Mouse (Mus musculus): ENCODE results near the gene Cyp2c54.
"Not testable (repeated sequence)": the region's sequence is repeated elsewhere in the genome, so short reads cannot be mapped to it uniquely, and the experiment has no call there.

Gene Cyp2c54

DNA sequence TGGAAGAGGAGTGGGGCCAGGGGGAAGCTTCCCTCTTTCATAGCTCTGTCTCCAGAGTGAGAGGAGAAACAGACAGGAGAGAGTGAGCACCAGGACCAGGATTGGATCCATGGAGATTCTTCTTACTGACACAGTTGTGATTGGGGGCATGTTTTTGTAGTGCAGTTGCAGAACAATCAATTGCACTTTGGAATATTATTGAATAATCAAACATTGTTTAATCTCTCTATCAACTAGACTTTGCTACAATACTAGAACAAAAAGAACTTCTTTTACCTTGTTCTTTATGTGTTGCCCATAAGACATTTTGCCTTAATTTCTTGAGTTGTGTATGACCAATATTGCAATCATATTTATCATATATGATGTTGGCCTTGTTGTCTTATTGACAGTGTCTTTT lies at the start of gene Cyp2c54:
Gene Cyp2c54 (minus strand): TSS at position 127 of the 400 bp plus-strand sequence.
- DNase-seq = no peak

DNA sequence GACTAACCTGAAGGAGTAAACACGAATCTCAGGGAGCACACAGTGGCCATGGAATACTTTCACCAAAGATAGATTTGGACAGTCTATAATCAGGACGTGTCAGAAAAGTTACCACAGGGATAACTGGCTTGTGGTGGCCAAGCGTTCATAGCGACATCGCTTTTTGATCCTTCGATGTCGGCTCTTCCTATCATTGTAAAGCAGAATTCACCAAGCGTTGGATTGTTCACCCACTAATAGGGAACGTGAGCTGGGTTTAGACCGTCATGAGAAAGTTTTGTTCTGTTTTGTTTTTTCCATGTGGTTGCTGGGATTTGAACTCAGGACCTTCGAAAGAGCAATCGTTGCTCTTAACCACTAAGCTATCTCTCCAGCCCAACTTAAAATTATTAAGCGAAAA lies 46.0 kb upstream of the Cyp2c54 start:
- DNase-seq = not testable (repeated sequence)

DNA sequence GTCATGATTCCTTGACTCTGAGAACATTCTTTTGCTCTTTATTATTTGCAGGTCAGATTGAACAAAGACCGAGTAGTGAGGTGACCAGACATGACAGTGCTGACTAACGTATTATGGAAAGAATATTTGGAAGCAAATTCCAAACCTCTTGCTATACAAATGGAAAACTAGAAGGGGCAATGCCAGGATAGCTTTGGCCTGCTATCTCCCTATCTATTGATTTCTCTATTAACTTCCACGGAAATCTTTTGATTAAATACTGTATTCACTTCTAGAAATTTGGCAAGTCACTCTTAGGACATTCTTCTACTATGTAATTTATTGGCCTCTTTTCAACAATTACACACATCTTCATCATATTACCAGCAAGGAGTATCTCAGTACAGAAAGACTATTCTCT lies 17.5 kb upstream of the Cyp2c54 start:
- no peak for DNase-seq

DNA sequence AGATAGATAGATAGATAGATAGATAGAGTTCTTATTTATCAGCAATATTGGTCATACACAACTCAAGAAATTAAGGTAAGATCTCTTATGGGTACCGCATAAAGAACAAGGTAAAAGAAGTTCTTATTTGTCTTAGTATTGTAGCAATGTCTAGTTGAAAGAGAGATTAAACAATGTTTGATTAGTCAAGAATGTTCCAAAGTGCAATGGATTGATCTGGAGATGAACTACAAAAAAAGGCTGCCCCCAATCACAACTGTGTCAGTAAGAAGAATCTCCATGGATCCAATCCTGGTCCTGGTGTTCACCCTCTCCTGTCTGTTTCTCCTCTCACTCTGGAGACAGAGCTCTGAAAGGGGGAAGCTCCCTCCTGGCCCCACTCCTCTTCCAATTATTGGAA lies 15.8 kb upstream of the Cyp2c54 start, which contains the start of gene Cyp2c50:
Gene Cyp2c50 (plus strand): TSS at position 268 of the 400 bp plus-strand sequence.
- DNase-seq = not testable (repeated sequence)

DNA sequence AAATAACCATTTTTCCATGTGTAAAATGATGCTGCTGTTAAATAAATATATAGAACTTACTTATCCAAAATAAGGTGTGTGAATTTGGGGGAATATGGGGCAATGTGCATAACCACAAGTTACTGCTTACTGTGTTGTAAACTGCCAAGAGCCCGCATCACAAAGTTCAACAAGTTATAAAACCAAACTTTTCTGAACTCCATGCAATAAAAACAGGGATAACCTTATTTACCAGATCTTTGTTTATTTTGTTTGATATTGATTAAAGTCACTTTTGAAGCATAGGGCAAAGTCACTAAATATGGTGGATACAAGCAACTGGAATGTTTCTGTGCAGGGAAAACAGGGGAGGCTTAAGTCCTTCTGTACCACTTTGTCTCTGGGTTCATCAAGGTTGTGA lies 14.8 kb upstream of the Cyp2c54 start:
- no peak for DNase-seq

DNA sequence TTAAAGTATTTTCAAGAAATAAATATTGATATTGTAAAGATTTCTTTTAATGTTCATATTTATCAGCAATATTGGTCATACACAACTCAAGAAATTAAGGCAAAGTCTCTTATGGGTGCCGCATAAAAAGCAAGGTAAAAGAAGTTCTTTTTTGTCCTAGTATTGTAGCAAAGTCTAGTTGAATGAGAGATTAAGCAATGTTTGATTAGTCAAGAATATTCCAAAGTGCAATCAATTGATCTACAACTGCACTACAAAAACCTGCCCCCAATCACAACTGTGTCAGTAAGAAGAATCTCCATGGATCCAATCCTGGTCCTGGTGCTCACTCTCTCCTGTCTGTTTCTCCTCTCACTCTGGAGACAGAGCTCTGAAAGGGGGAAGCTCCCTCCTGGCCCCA lies 81.5 kb downstream of the Cyp2c54 start, which contains the start of gene Cyp2c37:
Gene Cyp2c37 (plus strand): TSS at position 285 of the 400 bp plus-strand sequence.
- not testable (repeated sequence) for DNase-seq

DNA sequence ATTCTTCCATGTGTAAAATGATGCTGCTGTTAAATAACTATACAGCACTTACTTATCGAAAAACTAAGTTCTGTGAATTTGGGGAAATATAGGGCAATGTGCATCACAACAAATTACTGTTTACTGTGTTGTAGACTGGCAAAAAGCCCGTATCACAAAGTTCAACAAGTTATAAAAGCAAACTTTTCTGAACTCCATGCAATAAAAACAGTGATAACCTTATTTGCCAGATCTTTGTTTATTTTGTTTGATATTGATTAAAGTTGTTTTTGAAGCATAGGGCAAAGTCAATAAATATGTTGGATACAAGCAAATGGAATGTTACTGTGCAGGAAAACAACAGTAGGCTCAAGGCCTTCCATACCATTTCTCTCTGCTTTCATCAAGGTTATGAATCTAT lies 84.2 kb downstream of the Cyp2c54 start:
- no peak for DNase-seq
